Mouse (Mus musculus): Measurements from ENCODE around the gene Gpx3. TPM values are rescaled to one million over a fixed set of nuclear protein-coding genes. Genes with fewer than 3 reads are reported as not detected.
A peak's percentile ranks its signal among the peaks of the same experiment; 100 is the strongest.

Gene Gpx3
- polyA plus RNA-seq, 1 experiment = 2.0 TPM

- peaks cover 56% of the 10 kb centered on the region for H3K36me3 ChIP-seq (ENCODE audit: control insufficient read depth, insufficient read depth)
- no peaks in the 10 kb centered on the region for H3K79me3 ChIP-seq (ENCODE audit: low read depth)
- H3K79me2 ChIP-seq (ENCODE audit: control insufficient read depth, insufficient read depth) = no peaks in the 10 kb centered on the region
- no peak overlapping the region for H3ac ChIP-seq (ENCODE audit: control insufficient read depth, insufficient read length, low read depth)
- no peak for TF ChIP-seq MYOD1 (IDR thresholded peaks at IDR 0.05; ENCODE audit: control insufficient read depth, insufficient read length, low read depth)
- TF ChIP-seq FOSL1 (IDR thresholded peaks at IDR 0.05; ENCODE audit: insufficient read depth, low read length, poor library complexity, severe bottlenecking) = no peak
- no peak for TF ChIP-seq CEBPB (IDR thresholded peaks at IDR 0.05; ENCODE audit: low read depth)
- no peak for TF ChIP-seq CTCF (IDR thresholded peaks at IDR 0.05; ENCODE audit: control insufficient read depth, insufficient read depth, insufficient read length)
- TF ChIP-seq USF1 (IDR thresholded peaks at IDR 0.05; ENCODE audit: low read depth) = no peak
- TF ChIP-seq MAX (IDR thresholded peaks at IDR 0.05) = no peak
- TF ChIP-seq MYOG (IDR thresholded peaks at IDR 0.05; ENCODE audit: control insufficient read depth, extremely low read depth, insufficient read length) = no peak
- no peaks in the 10 kb centered on the region for H3K27me3 ChIP-seq (ENCODE audit: control insufficient read depth, insufficient read depth, insufficient read length)
- no peak overlapping the region for H3K4me3 ChIP-seq (ENCODE audit: insufficient read depth, poor library complexity, severe bottlenecking)
Observed at GRCm38 (mm10) chr11:54928219-54928618, 26.0 kb downstream of the Gpx3 start.

DNA sequence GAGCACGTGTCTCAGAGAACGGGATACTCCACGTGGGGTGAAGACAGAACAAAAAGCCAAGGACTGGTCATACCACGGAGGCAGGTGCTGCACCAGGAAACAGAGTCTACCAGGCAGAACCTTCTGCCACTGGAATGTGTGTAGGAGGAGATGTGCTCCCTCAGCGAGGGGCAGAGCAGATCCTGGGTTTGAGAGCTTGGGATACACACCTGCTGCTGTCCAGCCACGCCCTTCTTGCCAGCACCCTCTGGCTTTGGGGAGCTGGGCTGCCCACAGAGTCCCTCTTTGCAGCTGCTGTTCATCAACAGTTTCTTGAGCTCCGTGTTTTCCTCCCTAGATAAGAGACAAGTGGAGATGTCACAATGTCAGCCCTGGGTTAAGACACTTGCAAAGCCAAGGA lies 26.6 kb downstream of the Gpx3 start:
- Histone ChIP-seq H3K79me2 (ENCODE audit: control insufficient read depth, insufficient read depth) (no peaks in the 10 kb centered on the region), H3ac (ENCODE audit: control insufficient read depth, insufficient read length, low read depth) (no peak overlapping the region), H3K79me3 (ENCODE audit: low read depth) (no peaks in the 10 kb centered on the region), H3K36me3 (ENCODE audit: control insufficient read depth, insufficient read depth) (peaks cover 55% of the 10 kb centered on the region), H3K27me3 (ENCODE audit: control insufficient read depth, insufficient read depth, insufficient read length) (no peaks in the 10 kb centered on the region), H3K4me3 (ENCODE audit: insufficient read depth, poor library complexity, severe bottlenecking) (no peak overlapping the region)
- TF ChIP-seq MAX (IDR thresholded peaks at IDR 0.05) = no peak
- TF ChIP-seq MYOG (IDR thresholded peaks at IDR 0.05; ENCODE audit: control insufficient read depth, extremely low read depth, insufficient read length) = no peak
- TF ChIP-seq MYOD1 (IDR thresholded peaks at IDR 0.05; ENCODE audit: control insufficient read depth, insufficient read length, low read depth) = no peak
- TF ChIP-seq USF1 (IDR thresholded peaks at IDR 0.05; ENCODE audit: low read depth) = no peak
- TF ChIP-seq FOSL1 (IDR thresholded peaks at IDR 0.05; ENCODE audit: insufficient read depth, low read length, poor library complexity, severe bottlenecking) = no peak
- no peak for TF ChIP-seq CTCF (IDR thresholded peaks at IDR 0.05; ENCODE audit: control insufficient read depth, insufficient read depth, insufficient read length)
- no peak for TF ChIP-seq CEBPB (IDR thresholded peaks at IDR 0.05; ENCODE audit: low read depth)

GRCm38 (mm10) chr11:54929290-54929689 lies 27.0 kb downstream of the Gpx3 start:
- no peaks in the 10 kb centered on the region for H3K79me2 ChIP-seq (ENCODE audit: control insufficient read depth, insufficient read depth)
- no peak overlapping the region for H3ac ChIP-seq (ENCODE audit: control insufficient read depth, insufficient read length, low read depth)
- peaks cover 51% of the 10 kb centered on the region for H3K36me3 ChIP-seq (ENCODE audit: control insufficient read depth, insufficient read depth)
- no peak overlapping the region for H3K4me3 ChIP-seq (ENCODE audit: insufficient read depth, poor library complexity, severe bottlenecking)
- no peaks in the 10 kb centered on the region for H3K79me3 ChIP-seq (ENCODE audit: low read depth)
- no peaks in the 10 kb centered on the region for H3K27me3 ChIP-seq (ENCODE audit: control insufficient read depth, insufficient read depth, insufficient read length)
- TF ChIP-seq MYOD1 (IDR thresholded peaks at IDR 0.05; ENCODE audit: control insufficient read depth, insufficient read length, low read depth) (no peak), CTCF (IDR thresholded peaks at IDR 0.05; ENCODE audit: control insufficient read depth, insufficient read depth, insufficient read length) (no peak), MAX (IDR thresholded peaks at IDR 0.05) (no peak), MYOG (IDR thresholded peaks at IDR 0.05; ENCODE audit: control insufficient read depth, extremely low read depth, insufficient read length) (no peak), USF1 (IDR thresholded peaks at IDR 0.05; ENCODE audit: low read depth) (no peak), CEBPB (IDR thresholded peaks at IDR 0.05; ENCODE audit: low read depth) (no peak), FOSL1 (IDR thresholded peaks at IDR 0.05; ENCODE audit: insufficient read depth, low read length, poor library complexity, severe bottlenecking) (no peak)

DNA sequence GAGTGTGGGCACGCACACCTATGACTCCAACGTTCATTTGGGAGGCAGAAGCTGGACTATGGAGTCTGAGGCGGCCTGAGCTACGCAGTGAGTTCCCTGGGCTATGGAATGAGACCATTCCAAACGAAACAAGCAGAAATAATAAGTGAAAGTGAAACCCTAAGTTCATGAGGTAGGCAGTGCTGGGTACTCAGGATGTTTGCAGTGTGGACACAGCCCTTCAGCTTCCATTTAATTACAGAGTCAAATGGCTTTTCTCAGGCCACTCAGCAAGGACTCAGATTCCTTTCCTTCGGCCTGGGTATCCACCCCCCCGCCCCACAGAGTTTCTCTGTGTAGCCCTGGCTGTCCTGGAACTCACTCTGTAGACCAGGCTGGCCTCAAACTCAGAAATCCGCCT lies 27.5 kb downstream of the Gpx3 start:
- Histone ChIP-seq H3K79me3 (ENCODE audit: low read depth) (no peaks in the 10 kb centered on the region), H3K4me3 (ENCODE audit: insufficient read depth, poor library complexity, severe bottlenecking) (no peak overlapping the region), H3K27me3 (ENCODE audit: control insufficient read depth, insufficient read depth, insufficient read length) (no peaks in the 10 kb centered on the region), H3K36me3 (ENCODE audit: control insufficient read depth, insufficient read depth) (peaks cover 49% of the 10 kb centered on the region), H3ac (ENCODE audit: control insufficient read depth, insufficient read length, low read depth) (no peak overlapping the region), H3K79me2 (ENCODE audit: control insufficient read depth, insufficient read depth) (no peaks in the 10 kb centered on the region)
- TF ChIP-seq CEBPB (IDR thresholded peaks at IDR 0.05; ENCODE audit: low read depth) = no peak
- no peak for TF ChIP-seq MYOG (IDR thresholded peaks at IDR 0.05; ENCODE audit: control insufficient read depth, extremely low read depth, insufficient read length)
- TF ChIP-seq FOSL1 (IDR thresholded peaks at IDR 0.05; ENCODE audit: insufficient read depth, low read length, poor library complexity, severe bottlenecking) = no peak
- no peak for TF ChIP-seq MAX (IDR thresholded peaks at IDR 0.05)
- TF ChIP-seq CTCF (IDR thresholded peaks at IDR 0.05; ENCODE audit: control insufficient read depth, insufficient read depth, insufficient read length) = no peak
- TF ChIP-seq USF1 (IDR thresholded peaks at IDR 0.05; ENCODE audit: low read depth) = no peak

GRCm38 (mm10) chr11:54930318-54930979 lies 28.2 kb downstream of the Gpx3 start:
- Histone ChIP-seq H3K27me3 (ENCODE audit: control insufficient read depth, insufficient read depth, insufficient read length) (no peaks in the 10 kb centered on the region), H3K36me3 (ENCODE audit: control insufficient read depth, insufficient read depth) (peaks cover 50% of the 10 kb centered on the region), H3K79me3 (ENCODE audit: low read depth) (no peaks in the 10 kb centered on the region), H3ac (ENCODE audit: control insufficient read depth, insufficient read length, low read depth) (no peak overlapping the region), H3K4me3 (ENCODE audit: insufficient read depth, poor library complexity, severe bottlenecking) (no peak overlapping the region), H3K79me2 (ENCODE audit: control insufficient read depth, insufficient read depth) (no peaks in the 10 kb centered on the region)
- TF ChIP-seq FOSL1 (IDR thresholded peaks at IDR 0.05; ENCODE audit: insufficient read depth, low read length, poor library complexity, severe bottlenecking) (no peak), CTCF (IDR thresholded peaks at IDR 0.05; ENCODE audit: control insufficient read depth, insufficient read depth, insufficient read length) (peak; percentile 69)

Data from C2C12 (cell line).